9 mouse cellular contexts compared by ENCODE assay signal in the genomic region with DNA sequence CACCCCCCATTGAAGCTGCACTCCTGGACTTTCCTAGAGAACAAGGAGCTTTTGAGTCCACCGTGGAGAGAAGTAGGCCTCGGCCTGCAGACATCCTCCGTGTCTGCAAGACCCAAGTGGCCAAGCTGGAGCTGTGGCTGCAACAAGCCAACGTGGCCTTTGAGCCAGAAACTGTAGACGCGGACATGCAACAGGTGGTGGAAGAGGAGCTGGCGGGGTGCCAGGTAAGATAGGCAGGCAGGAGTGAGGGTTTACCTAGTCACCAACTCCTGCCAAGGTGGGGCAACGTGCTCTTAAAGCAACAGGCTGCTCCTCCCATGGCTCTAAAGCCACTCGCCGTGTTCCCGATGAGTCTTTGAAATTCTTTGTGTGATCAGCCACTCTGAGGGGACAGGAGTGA.
DNase-seq lines count a peak whose midpoint lies in the region; ATAC-seq and TF ChIP-seq lines count a peak whose summit lies in the region.
"Had no signal": no experiment of that assay in that cellular context is flagged by ENCODE, and none has a peak within 500 bp of the region (broad histone marks: within the 10 kb centered on the region; RNA-seq: fewer than 3 reads in every experiment).

No protein-coding gene starts in this region.

- peak overlapping the region; percentile 74 for H3K27ac ChIP-seq in intestine, postnatal 0 days (ENCODE audit: low read depth, low read length)
- H3K27ac ChIP-seq: heart, embryonic 13.5 days had no signal

- peak; percentile 5 for DNase-seq in adrenal gland, adult 8-10 months
- no peak for DNase-seq in adrenal gland, postnatal 4 days (ENCODE audit: low spot score in 2 of 2)
- DNase-seq in cerebellum, adult 11-12 months, result peak; percentile 9
- peak; percentile 40 to 68 for DNase-seq in lung, postnatal 4 days
- DNase-seq in layer of hippocampus, adult 11-12 months (ENCODE audit: low spot score), result no peak
- no peak for DNase-seq in thymus, postnatal 36 days
- no peak for DNase-seq in thymus, postnatal 14 days

- H3K9me3 ChIP-seq in intestine, postnatal 0 days (ENCODE audit: control insufficient read depth), result no peaks in the 10 kb centered on the region
- H3K9me3 ChIP-seq: heart, embryonic 13.5 days had no signal

- H3K27me3 ChIP-seq in intestine, postnatal 0 days (replicated peaks; ENCODE audit: control insufficient read depth, insufficient read depth, low read length), result no peaks in the 10 kb centered on the region
- H3K27me3 ChIP-seq: heart, embryonic 13.5 days had no signal

- H3K4me3 ChIP-seq in intestine, postnatal 0 days (ENCODE audit: low read depth, low read length), result peak overlapping the region; percentile 26
- H3K4me3 ChIP-seq: heart, embryonic 13.5 days had no signal

- ATAC-seq in intestine, postnatal 0 days, result peak; percentile 89

- no peak for TF ChIP-seq CTCF in intestine, postnatal 0 days (IDR thresholded peaks at IDR 0.05; ENCODE audit: low read depth)

- peak overlapping the region; percentile 53 for H3K4me2 ChIP-seq in intestine, postnatal 0 days (replicated peaks; ENCODE audit: low read depth)
- H3K4me2 ChIP-seq: heart, embryonic 13.5 days had no signal

- WGBS in intestine, postnatal 0 days, result 38% methylated on average over 11 of the region's 11 CpGs

- H3K4me1 ChIP-seq in intestine, postnatal 0 days (replicated peaks; ENCODE audit: control insufficient read depth, insufficient read depth, low read length), result no peaks in the 10 kb centered on the region
- H3K4me1 ChIP-seq: heart, embryonic 13.5 days had no signal

- peaks cover 6% of the 10 kb centered on the region for H3K36me3 ChIP-seq in intestine, postnatal 0 days (ENCODE audit: control insufficient read depth, insufficient read depth)

- H3K9ac ChIP-seq in intestine, postnatal 0 days (ENCODE audit: low read depth, low read length), result peak overlapping the region; percentile 11; the same call in 1 of the 2 replicates
- H3K9ac ChIP-seq: heart, embryonic 13.5 days had no signal

Comparison
In these comparisons a context has a peak if more than half of its experiments do, and no peak if none do; other contexts are left out.
1. DNase-seq: peak in adrenal gland, adult 8-10 months (single experiment), cerebellum, adult 11-12 months (single experiment) and lung, postnatal 4 days (2 of 2); none in adrenal gland, postnatal 4 days (0 of 2), layer of hippocampus, adult 11-12 months (single experiment), thymus, postnatal 36 days (0 of 2) and thymus, postnatal 14 days (single experiment).